Mouse (Mus musculus) embryonic facial prominence, embryonic 11.5 days (tissue): ENCODE measurements around the gene Slc22a23. TPM values are rescaled to one million over a fixed set of nuclear protein-coding genes. Genes with fewer than 3 reads are reported as not detected.
A peak's percentile ranks its signal among the peaks of the same experiment; 100 is the strongest.

Experiments used
- ATAC-seq: fragments of 200-750 bp; cut with Nextera tagmentation; replicated peaks from 2 replicates; pipeline ENCODE4 v1.8.0; 2017; ENCODE audit warnings: low read depth; ENCODE audit not compliant: insufficient number of reproducible peaks, low FRiP score, low TSS enrichment
- DNase-seq: peaks from one replicate; pipeline ENCODE4 v3.0.0-alpha.2; 2015; ENCODE audit warnings: low spot score
- H3K27ac ChIP-seq: fragments of 300-500 bp; sonication (generic); replicated peaks from 2 replicates; pipeline ENCODE4 v1.5.1; 2014; ENCODE audit warnings: mild to moderate bottlenecking, low read depth, low read length, control low read depth
- H3K27me3 ChIP-seq: fragments of 300-500 bp; sonication (generic); 2 replicates; pipeline ENCODE4 v1.6.1; 2014; ENCODE audit warnings: mild to moderate bottlenecking, low read length, moderate library complexity, mixed read lengths; ENCODE audit not compliant: control insufficient read depth, insufficient read depth
- H3K36me3 ChIP-seq: fragments of 300-500 bp; sonication (generic); replicated peaks from 2 replicates; pipeline ENCODE4 v1.6.1; 2014; ENCODE audit warnings: low read depth, mild to moderate bottlenecking, low read length, moderate library complexity, mixed read lengths; ENCODE audit not compliant: control insufficient read depth, insufficient read depth
- H3K4me1 ChIP-seq: fragments of 300-500 bp; sonication (generic); 2 replicates; pipeline ENCODE4 v1.6.1; 2014; ENCODE audit warnings: low read length, mixed read lengths; ENCODE audit not compliant: control insufficient read depth, insufficient read depth
- H3K4me2 ChIP-seq: fragments of 300-500 bp; sonication (generic); 2 replicates; pipeline ENCODE4 v1.6.1; 2014; ENCODE audit warnings: low read depth, mild to moderate bottlenecking, control low read depth, low read length, moderate library complexity
- H3K4me3 ChIP-seq: fragments of 300-500 bp; sonication (generic); 2 replicates; pipeline ENCODE4 v1.5.1; 2014; ENCODE audit warnings: low read depth, low read length, control low read depth
- H3K9ac ChIP-seq: fragments of 300-500 bp; sonication (generic); replicated peaks from 2 replicates; pipeline ENCODE4 v1.6.1; 2014; ENCODE audit warnings: mild to moderate bottlenecking, control low read depth, low read length
- H3K9me3 ChIP-seq: fragments of 300-500 bp; sonication (generic); replicated peaks from 2 replicates; pipeline ENCODE4 v1.6.1; 2016; ENCODE audit warnings: mild to moderate bottlenecking, low read length, inconsistent platforms, mixed read lengths; ENCODE audit not compliant: control insufficient read depth
- WGBS: fragments of 180-500 bp; shearing (Covaris S2); extraction: QIAGEN DNeasy Blood & Tissue Kit; methylation state at CpG from one replicate; pipeline ENCODE4 v1.1.7; 2014; 5-methylcytosine and 5-hydroxymethylcytosine counted together
- polyA plus RNA-seq: library from polyadenylated mRNA; unstranded; fragments of >200 nt; fragmentation: Nextera tagmentation; extraction: Ambion mirVana; gene quantifications from 2 replicates; pipeline ENCODE4 v1.2.1, GENCODE M21; 2014

The Slc22a23 gene
- polyA plus RNA-seq, 1 experiment from 2014 or later, result 4.9 TPM

DNA sequence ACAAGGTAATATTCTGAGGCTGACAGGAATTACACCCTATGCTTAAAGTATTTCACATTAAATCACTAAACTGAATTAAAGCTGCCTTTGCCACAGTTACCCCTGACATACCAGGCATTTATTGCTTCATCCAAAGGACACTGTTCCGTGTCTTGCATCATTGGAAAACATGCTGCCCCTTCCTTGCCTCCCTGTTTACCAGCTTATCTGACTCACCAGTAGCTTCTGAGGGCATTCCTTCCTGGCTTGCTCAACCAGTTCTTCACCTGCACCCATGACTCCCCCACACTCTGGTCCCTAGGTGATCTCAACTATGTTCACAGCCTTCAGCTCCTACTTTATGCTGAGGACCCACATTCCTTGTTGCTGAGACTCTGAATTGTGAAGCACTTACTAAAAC lies 54.6 kb downstream of the Slc22a23 start:
- Histone ChIP-seq H3K4me1 (no peaks in the 10 kb centered on the region), H3K36me3 (no peaks in the 10 kb centered on the region), H3K27me3 (no peaks in the 10 kb centered on the region), H3K4me3 (no peak overlapping the region), H3K27ac (no peak overlapping the region), H3K9ac (no peak overlapping the region), H3K9me3 (no peaks in the 10 kb centered on the region), H3K4me2 (no peak overlapping the region)
- ATAC-seq (no peak), DNase-seq (no peak)
- WGBS, result 94% methylated on average over 1 of the region's 1 CpGs

DNA sequence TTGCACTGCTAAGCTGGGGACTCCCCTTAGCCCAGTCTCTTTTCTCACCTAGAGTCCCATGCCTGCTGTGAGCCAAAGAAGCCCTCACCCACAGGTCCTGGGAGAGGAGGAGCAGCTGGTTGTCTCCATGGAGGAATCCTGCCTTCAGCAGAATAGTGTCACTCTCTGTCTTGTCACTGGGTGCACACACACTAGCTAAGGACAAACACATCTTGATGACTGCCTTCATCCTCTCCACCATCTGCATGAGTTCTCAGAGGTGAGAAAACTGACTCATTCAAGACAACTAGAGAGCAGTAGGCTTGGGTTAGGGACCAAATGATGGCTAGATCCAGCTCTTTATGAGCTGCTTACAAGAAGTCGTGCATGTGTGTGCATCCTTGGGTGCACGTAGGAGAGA lies 55.4 kb downstream of the Slc22a23 start:
- Histone ChIP-seq H3K9me3 (no peaks in the 10 kb centered on the region), H3K36me3 (no peaks in the 10 kb centered on the region), H3K9ac (no peak overlapping the region), H3K27ac (no peak overlapping the region), H3K4me1 (no peaks in the 10 kb centered on the region), H3K27me3 (no peaks in the 10 kb centered on the region), H3K4me2 (no peak overlapping the region), H3K4me3 (no peak overlapping the region)
- WGBS, result 89% methylated on average over 2 of the region's 2 CpGs
- no peak for ATAC-seq
- no peak for DNase-seq

DNA sequence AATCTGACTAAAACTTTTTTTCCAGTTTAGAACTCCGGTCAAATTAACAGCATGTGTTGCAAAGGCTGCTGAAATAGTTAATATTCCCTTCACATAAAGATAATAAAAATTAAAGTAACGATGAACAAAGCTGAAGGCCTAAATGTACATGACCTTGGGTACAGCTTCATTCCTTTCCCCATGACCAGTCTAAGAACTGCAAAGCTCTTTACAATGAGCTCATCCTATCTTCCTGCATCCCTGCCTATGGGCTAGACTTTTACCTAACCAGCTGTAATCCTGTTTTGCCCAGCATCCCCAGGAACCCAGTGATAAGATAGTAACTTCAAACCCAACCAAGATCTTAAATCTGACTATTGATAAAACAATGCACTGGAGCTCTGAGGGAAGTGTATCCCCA lies 56.9 kb downstream of the Slc22a23 start:
- H3K9me3 ChIP-seq, result no peaks in the 10 kb centered on the region
- ATAC-seq (no peak), DNase-seq (no peak)
- H3K4me2 ChIP-seq, result no peak overlapping the region
- H3K36me3 ChIP-seq, result no peaks in the 10 kb centered on the region
- H3K27me3 ChIP-seq, result no peaks in the 10 kb centered on the region
- H3K9ac ChIP-seq, result no peak overlapping the region
- H3K27ac ChIP-seq, result no peak overlapping the region
- no peak overlapping the region for H3K4me3 ChIP-seq
- 65% methylated on average over 2 of the region's 2 CpGs for WGBS
- H3K4me1 ChIP-seq, result no peaks in the 10 kb centered on the region

DNA sequence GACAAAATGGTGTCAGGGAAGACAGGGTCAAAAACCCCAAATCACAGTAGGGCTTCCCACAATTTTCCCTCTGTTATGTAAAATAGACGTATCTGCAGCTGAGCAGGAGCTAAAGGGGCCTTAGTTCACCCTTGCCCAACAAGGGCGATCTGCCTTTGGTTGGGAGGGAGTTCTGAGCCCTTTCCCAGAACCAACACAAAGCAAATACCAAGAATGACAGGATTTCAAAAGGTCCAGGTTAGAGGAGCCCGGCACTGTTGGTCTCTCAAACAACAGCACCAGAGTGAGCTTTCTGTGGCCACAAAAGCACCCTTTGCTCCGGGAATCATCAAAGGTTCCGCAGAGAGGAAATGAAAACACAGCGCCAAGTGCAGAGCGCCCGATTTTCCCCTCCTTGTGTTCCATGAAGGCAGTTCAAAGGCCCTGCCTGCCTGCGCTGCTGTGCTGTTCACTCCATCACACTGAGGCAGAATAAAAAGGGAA lies 57.3 kb downstream of the Slc22a23 start:
- 0 out of 2 replicates have a peak, but pooled peaks have one; percentile 34 for ATAC-seq
- H3K9ac ChIP-seq, result no peak overlapping the region
- peak; percentile 56 for DNase-seq
- H3K36me3 ChIP-seq, result no peaks in the 10 kb centered on the region
- H3K4me2 ChIP-seq, result no peak overlapping the region
- WGBS, result 6% methylated on average over 9 of the region's 9 CpGs
- no peaks in the 10 kb centered on the region for H3K27me3 ChIP-seq
- no peaks in the 10 kb centered on the region for H3K4me1 ChIP-seq
- H3K27ac ChIP-seq, result 0 out of 2 replicates have a peak overlapping the region, but pooled peaks have one; percentile 8
- H3K4me3 ChIP-seq, result no peak overlapping the region
- H3K9me3 ChIP-seq, result no peaks in the 10 kb centered on the region

DNA sequence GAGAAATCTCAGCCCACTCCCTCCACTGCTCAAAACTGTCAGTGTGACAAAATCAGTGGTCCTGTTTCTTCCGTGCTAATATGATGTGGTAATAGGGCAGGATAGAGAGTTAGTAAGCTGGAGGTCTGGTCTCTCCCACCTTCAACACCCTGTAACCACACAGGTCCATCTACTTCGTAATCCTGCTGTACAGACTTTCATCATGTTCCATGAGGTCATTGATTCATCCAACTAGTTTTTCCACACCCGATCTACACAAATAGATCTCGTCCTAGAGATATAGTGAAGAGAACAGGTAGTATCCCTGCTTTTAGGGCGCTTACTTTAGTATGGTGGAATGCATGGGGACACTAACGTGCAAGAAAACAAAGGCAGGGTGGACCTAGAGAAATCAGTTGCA lies 63.6 kb downstream of the Slc22a23 start:
- Histone ChIP-seq H3K4me3 (no peak overlapping the region), H3K36me3 (no peaks in the 10 kb centered on the region), H3K27ac (no peak overlapping the region), H3K9ac (no peak overlapping the region), H3K27me3 (no peaks in the 10 kb centered on the region), H3K4me2 (no peak overlapping the region), H3K4me1 (no peaks in the 10 kb centered on the region), H3K9me3 (no peaks in the 10 kb centered on the region)
- DNase-seq (no peak), ATAC-seq (no peak)
- WGBS, result 86% methylated on average over 6 of the region's 6 CpGs

DNA sequence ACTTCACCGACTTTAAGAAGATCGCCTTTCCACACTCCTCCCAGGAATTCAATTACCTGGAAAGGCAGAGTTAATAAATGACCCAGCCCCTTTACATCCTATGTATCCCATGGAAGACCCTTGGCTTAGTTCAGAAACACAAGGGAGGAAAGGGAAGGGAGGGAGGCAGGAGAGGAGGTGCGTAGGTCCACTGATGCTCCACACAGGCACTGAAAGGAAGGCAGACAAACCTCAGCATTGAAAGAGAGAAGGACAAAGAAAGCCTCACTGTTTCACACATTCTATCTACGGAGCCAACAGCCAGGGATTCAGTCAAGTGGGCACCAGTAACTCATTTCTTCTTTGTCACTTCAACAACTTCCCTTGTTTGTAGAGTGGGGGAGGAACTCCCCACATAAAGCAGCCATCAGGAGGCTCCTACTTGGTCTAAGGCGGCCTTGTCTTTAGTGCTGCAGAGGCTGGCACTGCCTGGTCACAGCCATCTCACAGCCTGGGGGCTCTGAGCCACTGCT lies 66.2 kb downstream of the Slc22a23 start:
- H3K27ac ChIP-seq, result no peak overlapping the region
- WGBS, result 69% methylated on average over 5 of the region's 5 CpGs

DNA sequence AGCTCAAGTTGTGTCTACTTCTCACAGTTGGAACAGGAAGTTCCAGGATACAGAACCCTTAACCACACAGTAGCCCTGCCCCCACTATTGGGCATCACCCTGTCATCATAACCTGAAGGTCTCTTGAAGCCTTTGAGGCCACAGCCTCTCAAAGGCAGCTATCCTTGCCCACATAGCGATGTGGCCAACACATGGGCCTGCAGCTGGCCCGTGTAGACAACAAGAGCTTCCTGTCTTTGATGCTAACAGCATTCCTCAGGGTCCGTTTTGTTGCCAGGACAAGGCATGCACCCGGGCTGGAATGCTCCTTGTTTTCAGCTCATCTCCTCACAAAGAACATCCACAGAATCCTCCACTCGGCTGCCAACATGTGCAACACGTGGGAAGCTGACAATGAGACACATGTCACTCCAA lies 66.7 kb downstream of the Slc22a23 start:
- ATAC-seq, result no peak
- WGBS, result 60% methylated on average over 6 of the region's 6 CpGs

More for the DNA sequence above, 66.2 kb downstream of the Slc22a23 start:
- Histone ChIP-seq H3K4me3 (no peak overlapping the region), H3K9me3 (no peaks in the 10 kb centered on the region), H3K9ac (no peak overlapping the region), H3K4me1 (no peaks in the 10 kb centered on the region), H3K36me3 (no peaks in the 10 kb centered on the region), H3K27me3 (no peaks in the 10 kb centered on the region), H3K4me2 (no peak overlapping the region)
- no peak for ATAC-seq
- no peak for DNase-seq

DNA sequence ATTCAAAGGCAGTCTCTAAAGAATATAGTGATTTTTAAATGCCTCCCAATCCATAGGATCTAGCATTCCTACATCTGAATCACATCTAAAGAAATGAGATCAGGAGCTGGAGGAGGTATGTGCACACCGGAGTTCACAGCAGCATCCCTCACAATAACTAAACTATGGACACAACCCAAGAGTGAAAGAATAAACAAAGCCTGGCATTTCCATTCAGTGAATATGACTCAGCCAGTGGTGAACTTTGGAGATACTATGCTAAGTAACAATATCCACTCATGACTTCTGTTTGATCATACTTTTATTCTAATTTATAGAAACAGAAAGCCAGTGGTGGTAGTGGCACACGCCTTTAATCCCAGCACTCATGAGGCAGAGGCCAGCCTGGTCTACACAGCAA lies 67.4 kb downstream of the Slc22a23 start:
- 85% methylated on average over 2 of the region's 2 CpGs for WGBS
- Histone ChIP-seq H3K9ac (no peak overlapping the region), H3K4me3 (no peak overlapping the region), H3K9me3 (no peaks in the 10 kb centered on the region), H3K4me1 (no peaks in the 10 kb centered on the region; the same call in 1 of the 2 replicates), H3K27ac (no peak overlapping the region), H3K4me2 (no peak overlapping the region), H3K27me3 (no peaks in the 10 kb centered on the region), H3K36me3 (no peaks in the 10 kb centered on the region)
- ATAC-seq (no peak), DNase-seq (no peak)

More for the DNA sequence above, 66.7 kb downstream of the Slc22a23 start:
- H3K4me3 ChIP-seq, result no peak overlapping the region
- no peaks in the 10 kb centered on the region for H3K36me3 ChIP-seq
- H3K4me2 ChIP-seq, result no peak overlapping the region
- H3K9ac ChIP-seq, result no peak overlapping the region
- no peaks in the 10 kb centered on the region for H3K27me3 ChIP-seq
- H3K4me1 ChIP-seq, result no peaks in the 10 kb centered on the region
- no peak for DNase-seq
- H3K9me3 ChIP-seq, result no peaks in the 10 kb centered on the region
- no peak overlapping the region for H3K27ac ChIP-seq
